Comparison of ENCODE assay signal across 7 mouse cellular contexts in genomic region chr8:27677143-27678106, GRCm38 (mm10).
DNase-seq lines count a peak whose midpoint lies in the region; ATAC-seq and TF ChIP-seq lines count a peak whose summit lies in the region.

No protein-coding gene starts in this region.

- no peaks in the 10 kb centered on the region for H3K9me3 ChIP-seq in embryonic facial prominence, embryonic 14.5 days (ENCODE audit: control insufficient read depth, low read length)
- H3K9me3 ChIP-seq in hindbrain, postnatal 0 days (ENCODE audit: low read length): no peaks in the 10 kb centered on the region

- H3K4me2 ChIP-seq in embryonic facial prominence, embryonic 14.5 days (ENCODE audit: low read depth, low read length): no peak overlapping the region
- no peak overlapping the region for H3K4me2 ChIP-seq in hindbrain, postnatal 0 days (ENCODE audit: low read depth, low read length)

- WGBS in embryonic facial prominence, embryonic 14.5 days: 38% methylated on average over 13 of the region's 13 CpGs
- WGBS in hindbrain, postnatal 0 days: 26% methylated on average over 13 of the region's 13 CpGs

- no peak overlapping the region for H3K27ac ChIP-seq in embryonic facial prominence, embryonic 14.5 days (replicated peaks; ENCODE audit: low read depth, low read length)
- no peak overlapping the region for H3K27ac ChIP-seq in hindbrain, postnatal 0 days

- no peaks in the 10 kb centered on the region for H3K36me3 ChIP-seq in embryonic facial prominence, embryonic 14.5 days (ENCODE audit: control insufficient read depth, insufficient read depth, low read length)
- H3K36me3 ChIP-seq in hindbrain, postnatal 0 days (ENCODE audit: insufficient read depth, low read length): no peaks in the 10 kb centered on the region

- DNase-seq in ovary, postnatal 36 days (ENCODE audit: low spot score): peak; percentile 10
- no peak for DNase-seq in ovary, adult 18-20 months (ENCODE audit: low spot score)
- DNase-seq in adrenal gland, postnatal 25 days: peak; percentile 17
- DNase-seq in embryonic facial prominence, embryonic 14.5 days (ENCODE audit: low spot score): peak; percentile 76
- peak; percentile 81 for DNase-seq in hindbrain, postnatal 0 days (ENCODE audit: low spot score)
- DNase-seq in lung, postnatal 14 days: peak; percentile 21
- DNase-seq in right cerebral cortex, postnatal 25 days: peak; percentile 10

- H3K27me3 ChIP-seq in embryonic facial prominence, embryonic 14.5 days (replicated peaks; ENCODE audit: control insufficient read depth, insufficient read depth, low read length): no peaks in the 10 kb centered on the region
- no peaks in the 10 kb centered on the region for H3K27me3 ChIP-seq in hindbrain, postnatal 0 days (ENCODE audit: insufficient read depth, low read length)

- no peak overlapping the region for H3K9ac ChIP-seq in embryonic facial prominence, embryonic 14.5 days (ENCODE audit: low read depth, low read length)
- no peak overlapping the region for H3K9ac ChIP-seq in hindbrain, postnatal 0 days (replicated peaks; ENCODE audit: low read length)

- no peaks in the 10 kb centered on the region for H3K4me1 ChIP-seq in embryonic facial prominence, embryonic 14.5 days (ENCODE audit: control insufficient read depth, insufficient read depth, low read length)
- no peaks in the 10 kb centered on the region for H3K4me1 ChIP-seq in hindbrain, postnatal 0 days (ENCODE audit: insufficient read depth, low read length)

- no peak for ATAC-seq in embryonic facial prominence, embryonic 14.5 days (ENCODE audit: low read depth)
- ATAC-seq in hindbrain, postnatal 0 days: peak; percentile 55; the same call in 1 of the 2 replicates

- peak; percentile 80; the same call in 1 of the 2 replicates for TF ChIP-seq CTCF in hindbrain, postnatal 0 days (IDR thresholded peaks at IDR 0.05; ENCODE audit: low read depth)

- H3K4me3 ChIP-seq in embryonic facial prominence, embryonic 14.5 days (ENCODE audit: low read depth, low read length): no peak overlapping the region
- no peak overlapping the region for H3K4me3 ChIP-seq in hindbrain, postnatal 0 days (ENCODE audit: low read length)
